Mouse (Mus musculus) G1E (cell line): ENCODE measurements around the gene Mex3a.

Source experiments
- CTCF ChIP-seq: IDR thresholded peaks from 2 replicates; pipeline ENCODE4 v1.5.1; 2012; ENCODE audit warnings: low read depth, low read length, inconsistent platforms, mixed read lengths
- GATA1 ChIP-seq: IDR thresholded peaks from 2 replicates; pipeline ENCODE4 v1.6.1; 2012; ENCODE audit warnings: borderline replicate concordance, low read length, inconsistent platforms, mixed read lengths
- POLR2AphosphoS5 ChIP-seq: IDR thresholded peaks from 2 replicates; pipeline ENCODE4 v1.6.1; 2012; ENCODE audit warnings: low read depth, low read length, inconsistent platforms; ENCODE audit not compliant: insufficient replicate concordance
- TAL1 ChIP-seq: conservative IDR thresholded peaks from 2 replicates; pipeline ENCODE4 v1.6.1; 2012; ENCODE audit warnings: low read depth, low read length, inconsistent platforms, mixed read lengths

DNA sequence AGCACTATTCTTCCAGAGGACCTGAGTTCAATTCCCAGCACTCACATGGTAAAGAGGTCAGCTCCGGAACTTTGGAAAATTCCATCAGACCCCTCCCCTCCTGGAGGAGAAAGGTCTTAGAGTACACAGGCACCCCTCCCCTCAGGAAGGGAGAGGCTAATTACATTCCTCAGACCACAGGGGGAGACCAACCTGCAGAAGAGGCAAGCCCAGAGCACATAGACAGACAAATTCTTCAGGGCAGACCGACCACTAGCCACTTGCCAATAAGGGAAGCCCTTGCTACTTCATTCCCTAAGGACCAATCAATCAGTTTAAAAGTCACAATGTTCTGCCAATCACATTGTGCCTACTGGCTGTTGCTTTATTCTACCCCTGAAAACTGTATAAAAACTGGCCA, 40.6 kb downstream of the Mex3a start:
- no peak for TF ChIP-seq POLR2AphosphoS5
- no peak for TF ChIP-seq CTCF
- no peak for TF ChIP-seq GATA1
- no peak for TF ChIP-seq TAL1
